Mouse (Mus musculus): ENCODE measurements around the gene Uchl1. TPM values are rescaled to one million over a fixed set of nuclear protein-coding genes. Genes with fewer than 3 reads are reported as not detected.

Gene Uchl1
- 1,296 and 1,323 TPM in 2 replicates for polyA plus RNA-seq (2012; rRNA removed)

GRCm38 (mm10) chr5:66675983-66676382 lies at the start of gene Uchl1:
TSS of gene Uchl1 (plus strand) at chr5:66676091.

Other genes starting within 250 kb of the Uchl1 start
- gene Apbb2, start 57.3 kb upstream of the Uchl1 start, polyA plus RNA-seq (2012; rRNA removed), result 22.3 and 27.7 TPM in 2 replicates
- 29.0 and 30.6 TPM in 2 replicates for gene Limch1, start 69.7 kb downstream of the Uchl1 start, polyA plus RNA-seq (2012; rRNA removed)